Mouse (Mus musculus): ENCODE data around the gene Gapdh.

DNA sequence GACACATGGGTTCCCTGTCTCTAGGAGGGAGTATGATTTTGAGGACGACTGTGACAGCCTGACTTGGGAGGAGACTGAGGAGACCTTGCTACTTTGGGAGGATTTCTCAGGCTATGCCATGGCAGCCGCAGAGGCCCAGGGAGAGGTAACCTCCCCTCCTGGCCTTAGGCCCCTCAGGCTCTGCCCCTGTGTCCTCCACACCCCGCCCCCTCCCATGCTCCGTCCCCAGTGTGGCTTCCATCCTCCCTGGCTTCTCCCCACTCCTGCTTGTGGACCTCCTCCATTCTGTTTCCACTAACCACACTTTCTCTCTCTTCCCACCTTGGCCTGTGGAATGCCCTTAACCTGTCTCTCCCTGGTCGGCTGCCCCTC lies 13.3 kb downstream of the Gapdh start:
- TF ChIP-seq CTCF (conservative IDR thresholded peaks at IDR 0.05; ENCODE audit: low read length) (no peak), NANOG (IDR thresholded peaks at IDR 0.05; ENCODE audit: borderline replicate concordance, low read length) (no peak)
